Mouse (Mus musculus) limb, embryonic 10.5 days (tissue): Measurements from ENCODE around the gene Znrd1. TPM values are rescaled to one million over a fixed set of nuclear protein-coding genes. Genes with fewer than 3 reads are reported as not detected.

Experiments used
- DNase-seq: peaks from one replicate; pipeline ENCODE4 v3.0.0-alpha.2; 2017; ENCODE audit warnings: low spot score
- H3K27ac ChIP-seq: fragments of 300-500 bp; sonication (generic); 2 replicates; pipeline ENCODE4 v1.5.1; 2016; ENCODE audit warnings: mild to moderate bottlenecking
- H3K27me3 ChIP-seq: fragments of 300-500 bp; sonication (generic); 2 replicates; pipeline ENCODE4 v1.6.1; 2016; ENCODE audit warnings: low read depth, mild to moderate bottlenecking; ENCODE audit not compliant: poor library complexity, severe bottlenecking
- H3K36me3 ChIP-seq: fragments of 300-500 bp; sonication (generic); 2 replicates; pipeline ENCODE4 v1.6.1; 2016; ENCODE audit warnings: mild to moderate bottlenecking, moderate library complexity
- H3K4me1 ChIP-seq: fragments of 300-500 bp; sonication (generic); 2 replicates; pipeline ENCODE4 v1.6.1; 2016
- H3K4me3 ChIP-seq: fragments of 300-500 bp; sonication (generic); 2 replicates; pipeline ENCODE4 v1.5.1; 2016; ENCODE audit warnings: mild to moderate bottlenecking, moderate library complexity
- H3K9me3 ChIP-seq: fragments of 300-500 bp; sonication (generic); replicated peaks from 2 replicates; pipeline ENCODE4 v1.6.1; 2016; ENCODE audit warnings: mild to moderate bottlenecking
- WGBS: fragments of 180-500 bp; shearing (Covaris S2); methylation state at CpG from one replicate; pipeline ENCODE4 v1.1.7; 2016; 5-methylcytosine and 5-hydroxymethylcytosine counted together
- polyA plus RNA-seq: library from polyadenylated mRNA; unstranded; fragments of >200 nt; fragmentation: Nextera tagmentation; extraction: Ambion mirVana; gene quantifications from 2 replicates; pipeline ENCODE4 v1.2.1, GENCODE M21; 2016

Znrd1 gene
- polyA plus RNA-seq, 1 experiment from 2014 or later: 114 TPM

- Histone ChIP-seq H3K9me3 (no peaks in the 10 kb centered on the region), H3K27ac (no peak overlapping the region), H3K4me3 (no peak overlapping the region), H3K27me3 (no peaks in the 10 kb centered on the region), H3K36me3 (no peaks in the 10 kb centered on the region), H3K4me1 (no peaks in the 10 kb centered on the region)
- 82% methylated on average over 4 of the region's 4 CpGs for WGBS
- DNase-seq: no peak
Measured at GRCm38 (mm10) chr17:36931130-36931529, 27.2 kb downstream of the Znrd1 start.

GRCm38 (mm10) chr17:36930233-36930632 lies 28.1 kb downstream of the Znrd1 start:
- WGBS: 77% methylated on average over 6 of the region's 6 CpGs
- Histone ChIP-seq H3K9me3 (no peaks in the 10 kb centered on the region), H3K27me3 (no peaks in the 10 kb centered on the region), H3K36me3 (no peaks in the 10 kb centered on the region), H3K27ac (no peak overlapping the region), H3K4me1 (no peaks in the 10 kb centered on the region), H3K4me3 (no peak overlapping the region)
- DNase-seq: no peak

- Histone ChIP-seq H3K9me3 (no peaks in the 10 kb centered on the region), H3K36me3 (no peaks in the 10 kb centered on the region), H3K27me3 (no peaks in the 10 kb centered on the region), H3K4me1 (no peaks in the 10 kb centered on the region), H3K4me3 (no peak overlapping the region), H3K27ac (no peak overlapping the region)
- DNase-seq: no peak
- 78% methylated on average over 12 of the region's 12 CpGs for WGBS
Measured at GRCm38 (mm10) chr17:36929236-36929932, 29.0 kb downstream of the Znrd1 start.

GRCm38 (mm10) chr17:36927496-36928120 lies 30.8 kb downstream of the Znrd1 start:
- no peak for DNase-seq
- Histone ChIP-seq H3K9me3 (no peaks in the 10 kb centered on the region), H3K36me3 (no peaks in the 10 kb centered on the region), H3K27ac (no peak overlapping the region), H3K4me3 (no peak overlapping the region), H3K27me3 (no peaks in the 10 kb centered on the region), H3K4me1 (no peaks in the 10 kb centered on the region)
- 54% methylated on average over 10 of the region's 10 CpGs for WGBS

GRCm38 (mm10) chr17:36923491-36923890 lies 34.9 kb downstream of the Znrd1 start:
- H3K27ac ChIP-seq: no peak overlapping the region
- H3K27me3 ChIP-seq: no peaks in the 10 kb centered on the region
- no peaks in the 10 kb centered on the region for H3K9me3 ChIP-seq
- no peaks in the 10 kb centered on the region for H3K4me1 ChIP-seq
- no peak for DNase-seq
- 72% methylated on average over 4 of the region's 4 CpGs for WGBS
- no peaks in the 10 kb centered on the region for H3K36me3 ChIP-seq
- H3K4me3 ChIP-seq: no peak overlapping the region

- DNase-seq: no peak
- Histone ChIP-seq H3K9me3 (no peaks in the 10 kb centered on the region), H3K4me1 (no peaks in the 10 kb centered on the region), H3K27me3 (no peaks in the 10 kb centered on the region), H3K27ac (no peak overlapping the region), H3K4me3 (no peak overlapping the region), H3K36me3 (no peaks in the 10 kb centered on the region)
- 90% methylated on average over 4 of the region's 4 CpGs for WGBS
Measured at GRCm38 (mm10) chr17:36922715-36923114, 35.6 kb downstream of the Znrd1 start.

- no peaks in the 10 kb centered on the region for H3K36me3 ChIP-seq
- H3K9me3 ChIP-seq: no peaks in the 10 kb centered on the region
- DNase-seq: no peak
- H3K4me1 ChIP-seq: no peaks in the 10 kb centered on the region
- H3K27ac ChIP-seq: no peak overlapping the region
- H3K4me3 ChIP-seq: no peak overlapping the region
- no peaks in the 10 kb centered on the region for H3K27me3 ChIP-seq
- 47% methylated on average over 15 of the region's 15 CpGs for WGBS
Measured at GRCm38 (mm10) chr17:36920239-36920638, 38.1 kb downstream of the Znrd1 start.

GRCm38 (mm10) chr17:36915076-36915475 lies 43.3 kb downstream of the Znrd1 start:
- peak; percentile 74 for DNase-seq
- Histone ChIP-seq H3K27me3 (no peaks in the 10 kb centered on the region), H3K9me3 (no peaks in the 10 kb centered on the region), H3K27ac (no peak overlapping the region), H3K4me1 (no peaks in the 10 kb centered on the region), H3K36me3 (no peaks in the 10 kb centered on the region), H3K4me3 (no peak overlapping the region)
- WGBS: 16% methylated on average over 9 of the region's 9 CpGs

- no peak overlapping the region for H3K4me3 ChIP-seq
- H3K9me3 ChIP-seq: no peaks in the 10 kb centered on the region
- H3K36me3 ChIP-seq: no peaks in the 10 kb centered on the region
- no peak overlapping the region for H3K27ac ChIP-seq
- WGBS: 17% methylated on average over 2 of the region's 2 CpGs
- no peaks in the 10 kb centered on the region for H3K27me3 ChIP-seq
- peak; percentile 71 for DNase-seq
- H3K4me1 ChIP-seq: no peaks in the 10 kb centered on the region
Measured at GRCm38 (mm10) chr17:36914108-36914507, 44.3 kb downstream of the Znrd1 start.

GRCm38 (mm10) chr17:36912031-36912430 lies 46.3 kb downstream of the Znrd1 start:
- H3K9me3 ChIP-seq: no peaks in the 10 kb centered on the region
- no peak for DNase-seq
- no peak overlapping the region for H3K27ac ChIP-seq
- no peaks in the 10 kb centered on the region for H3K27me3 ChIP-seq
- H3K36me3 ChIP-seq: no peaks in the 10 kb centered on the region
- H3K4me1 ChIP-seq: no peaks in the 10 kb centered on the region
- no peak overlapping the region for H3K4me3 ChIP-seq
- 85% methylated on average over 2 of the region's 2 CpGs for WGBS

GRCm38 (mm10) chr17:36909802-36910201 lies 48.6 kb downstream of the Znrd1 start:
- no peak for DNase-seq
- Histone ChIP-seq H3K27me3 (no peaks in the 10 kb centered on the region), H3K36me3 (no peaks in the 10 kb centered on the region), H3K4me3 (no peak overlapping the region), H3K27ac (no peak overlapping the region), H3K4me1 (no peaks in the 10 kb centered on the region), H3K9me3 (no peaks in the 10 kb centered on the region)
- 57% methylated on average over 4 of the region's 4 CpGs for WGBS

- WGBS: 36% methylated on average over 1 of the region's 1 CpGs
- H3K4me3 ChIP-seq: no peak overlapping the region
- no peak for DNase-seq
- no peaks in the 10 kb centered on the region for H3K9me3 ChIP-seq
- H3K36me3 ChIP-seq: no peaks in the 10 kb centered on the region
- H3K27ac ChIP-seq: no peak overlapping the region
- no peaks in the 10 kb centered on the region for H3K27me3 ChIP-seq
- H3K4me1 ChIP-seq: no peaks in the 10 kb centered on the region
Measured at GRCm38 (mm10) chr17:36908235-36908634, 50.1 kb downstream of the Znrd1 start.
